Mouse (Mus musculus) hindbrain, postnatal 0 days (tissue): ENCODE measurements around the gene Map1s. TPM values are rescaled to one million over a fixed set of nuclear protein-coding genes. Genes with fewer than 3 reads are reported as not detected.

Source experiments
- ATAC-seq: fragments of 200-750 bp; cut with Nextera tagmentation; 2 replicates; pipeline ENCODE4 v1.8.0; 2017; ENCODE audit warnings: mild to moderate bottlenecking, moderate TSS enrichment, moderate library complexity
- DNase-seq: peaks from one replicate; pipeline ENCODE4 v3.0.0-alpha.2; 2015; ENCODE audit warnings: low spot score
- H3K27ac ChIP-seq: fragments of 300-500 bp; sonication (generic); 2 replicates; pipeline ENCODE4 v1.5.1; 2014; ENCODE audit warnings: mild to moderate bottlenecking
- H3K27me3 ChIP-seq: fragments of 300-500 bp; sonication (generic); 2 replicates; pipeline ENCODE4 v1.6.1; 2014; ENCODE audit warnings: low read length, mixed read lengths; ENCODE audit not compliant: insufficient read depth
- H3K36me3 ChIP-seq: fragments of 300-500 bp; sonication (generic); 2 replicates; pipeline ENCODE4 v1.6.1; 2014; ENCODE audit warnings: low read length, mixed read lengths; ENCODE audit not compliant: insufficient read depth
- H3K4me1 ChIP-seq: fragments of 300-500 bp; sonication (generic); 2 replicates; pipeline ENCODE4 v1.6.1; 2014; ENCODE audit warnings: antibody characterized with exemption, low read length, mixed read lengths; ENCODE audit not compliant: insufficient read depth
- H3K4me2 ChIP-seq: fragments of 300-500 bp; sonication (generic); 2 replicates; pipeline ENCODE4 v1.6.1; 2014; ENCODE audit warnings: low read depth, mild to moderate bottlenecking, low read length, moderate library complexity, mixed read lengths
- H3K4me3 ChIP-seq: fragments of 300-500 bp; sonication (generic); 2 replicates; pipeline ENCODE4 v1.5.1; 2014; ENCODE audit warnings: low read length
- H3K9ac ChIP-seq: fragments of 300-500 bp; sonication (generic); replicated peaks from 2 replicates; pipeline ENCODE4 v1.6.1; 2014; ENCODE audit warnings: mild to moderate bottlenecking, low read length, moderate library complexity, mixed read lengths
- H3K9me3 ChIP-seq: fragments of 300-500 bp; sonication (generic); 2 replicates; pipeline ENCODE4 v1.6.1; 2016; ENCODE audit warnings: low read length, mixed read lengths
- CTCF ChIP-seq: IDR thresholded peaks from 2 replicates; pipeline ENCODE4 v1.5.1; 2016; ENCODE audit warnings: antibody characterized with exemption, control low read depth, low read depth
- WGBS: fragments of 180-500 bp; shearing (Covaris S2); extraction: QIAGEN DNeasy Blood & Tissue Kit; methylation state at CpG from one replicate; pipeline ENCODE4 v1.1.7; 2014; 5-methylcytosine and 5-hydroxymethylcytosine counted together
- microRNA counts: library from miRNA; unstranded; fragments of <30 nt; microRNA quantifications from one replicate; lab custom pipeline; 2015
- microRNA-seq, 2 experiments: library from miRNA; unstranded; fragments of <30 nt; microRNA quantifications; one replicate each; pipeline ENCODE4; 2016
- polyA plus RNA-seq: library from polyadenylated mRNA; unstranded; fragments of >200 nt; fragmentation: Nextera tagmentation; extraction: Ambion mirVana; gene quantifications from 2 replicates; pipeline ENCODE4 v1.2.1, GENCODE M21; 2015
- total RNA-seq: library from RNA; depleted of rRNA; stranded (reverse); fragments of >200 nt; gene quantifications from 2 replicates; pipeline ENCODE4 v1.2.3, GENCODE M21; 2014; rRNA removed

Gene Map1s
- total and polyA plus RNA-seq, 2 experiments from 2014 or later: 54.4 to 98.6 TPM

DNA sequence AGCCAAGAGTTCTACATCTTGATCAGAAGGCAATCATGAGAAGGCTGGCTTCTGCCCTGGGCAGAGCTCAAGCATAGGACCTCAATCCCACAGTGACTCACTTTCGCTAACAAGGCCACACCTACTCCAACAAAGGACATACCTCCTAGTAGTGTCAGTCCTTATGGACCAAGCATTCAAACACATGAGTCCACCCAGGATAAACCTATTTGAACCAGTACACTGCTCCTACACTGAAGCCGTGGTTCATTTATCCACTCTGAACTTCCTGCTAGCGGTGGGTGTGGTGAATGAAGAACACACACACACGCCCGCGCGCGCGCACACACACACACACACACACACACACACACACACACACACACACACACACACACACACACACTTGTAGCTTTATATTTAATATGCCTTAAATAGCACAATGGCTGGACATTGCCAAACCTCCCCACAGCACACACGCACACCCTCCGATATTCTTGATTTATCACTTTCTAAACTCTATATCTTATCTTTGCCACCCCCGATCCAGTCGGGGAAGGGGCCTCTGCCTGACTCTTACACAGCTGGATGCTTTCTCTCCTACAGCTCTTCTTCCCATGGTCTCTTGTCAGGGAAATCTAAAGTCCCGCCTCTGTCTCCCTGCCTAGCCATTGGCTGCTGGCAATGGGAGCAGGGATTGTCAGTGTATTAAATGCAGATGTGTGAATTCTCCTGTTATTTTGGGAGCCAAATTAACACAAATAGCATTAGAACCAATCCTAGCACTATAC lies 55.2 kb downstream of the Map1s start:
- WGBS: 75% methylated on average over 14 of the region's 14 CpGs
- Histone ChIP-seq H3K4me1 (no peaks in the 10 kb centered on the region), H3K9ac (no peak overlapping the region), H3K27me3 (no peaks in the 10 kb centered on the region), H3K9me3 (no peaks in the 10 kb centered on the region), H3K27ac (no peak overlapping the region), H3K4me3 (no peak overlapping the region), H3K4me2 (no peak overlapping the region), H3K36me3 (no peaks in the 10 kb centered on the region)
- no peak for ATAC-seq
- TF ChIP-seq CTCF: no peak
- DNase-seq: no peak

GRCm38 (mm10) chr8:70964159-70964558 lies 58.4 kb downstream of the Map1s start:
- no peak for ATAC-seq

GRCm38 (mm10) chr8:70964861-70965260 lies 59.1 kb downstream of the Map1s start:
- H3K4me1 ChIP-seq: no peaks in the 10 kb centered on the region
- no peak for DNase-seq
- H3K27ac ChIP-seq: no peak overlapping the region
- H3K27me3 ChIP-seq: no peaks in the 10 kb centered on the region
- no peak overlapping the region for H3K4me2 ChIP-seq
- H3K9me3 ChIP-seq: no peaks in the 10 kb centered on the region
- no peak for ATAC-seq
- no peak overlapping the region for H3K4me3 ChIP-seq
- TF ChIP-seq CTCF: no peak
- H3K36me3 ChIP-seq: no peaks in the 10 kb centered on the region
- H3K9ac ChIP-seq: no peak overlapping the region

More at GRCm38 (mm10) chr8:70964159-70964558, 58.4 kb downstream of the Map1s start:
- peak; percentile 65 for TF ChIP-seq CTCF
- no peak overlapping the region for H3K9ac ChIP-seq
- H3K9me3 ChIP-seq: no peaks in the 10 kb centered on the region
- no peak overlapping the region for H3K4me2 ChIP-seq
- H3K4me1 ChIP-seq: no peaks in the 10 kb centered on the region
- no peaks in the 10 kb centered on the region for H3K36me3 ChIP-seq
- no peak overlapping the region for H3K4me3 ChIP-seq
- no peak overlapping the region for H3K27ac ChIP-seq
- peak; percentile 12 for DNase-seq
- no peaks in the 10 kb centered on the region for H3K27me3 ChIP-seq
- WGBS: 6% methylated on average over 3 of the region's 3 CpGs

MicroRNAs encoded within 50 kb of the gene (microRNA counts, 519-probe panel; counts per million panel counts)
- microRNA mmu-miR-1969 (lab: Ali Mortazavi, UCI): not detected

Small RNA genes lying within 50 kb of the gene (microRNA-seq; reads per million reads assigned to microRNA genes)
- gene Mir1969 (7.9 to 8.8 reads per million in 2 experiments), gene Mir7067 (0.36 to 0.71 reads per million in 2 experiments)

Other genes starting within 250 kb of the Map1s start
- 65.7 and 68.4 TPM in 2 replicates for gene Pgpep1, start 245.5 kb upstream of the Map1s start, total RNA-seq
- gene Pgpep1, start 245.5 kb upstream of the Map1s start, polyA plus RNA-seq: 44.2 and 56.5 TPM in 2 replicates
- 301 and 453 TPM in 2 replicates for gene Lsm4, start 232.7 kb upstream of the Map1s start, total RNA-seq
- gene Lsm4, start 232.7 kb upstream of the Map1s start, polyA plus RNA-seq: 188 and 190 TPM in 2 replicates
- 486 and 650 TPM in 2 replicates for gene Jund, start 207.0 kb upstream of the Map1s start, total RNA-seq
- 90.4 and 96.3 TPM in 2 replicates for gene Jund, start 207.0 kb upstream of the Map1s start, polyA plus RNA-seq
- gene Iqcn, start 202.5 kb upstream of the Map1s start, total RNA-seq: 0.05 and 0.18 TPM in 2 replicates
- 0.05 and 0.08 TPM in 2 replicates for gene Iqcn, start 202.5 kb upstream of the Map1s start, polyA plus RNA-seq
- gene Gm3336, start 187.4 kb upstream of the Map1s start, total RNA-seq: not detected in 2 replicates
- gene Gm3336, start 187.4 kb upstream of the Map1s start, polyA plus RNA-seq: not detected in 2 replicates
- gene Pde4c, start 182.2 kb upstream of the Map1s start, total RNA-seq: 0.26 and 0.72 TPM in 2 replicates
- gene Pde4c, start 182.2 kb upstream of the Map1s start, polyA plus RNA-seq: 0.20 and 0.31 TPM in 2 replicates
- gene Rab3a, start 151.3 kb upstream of the Map1s start, total RNA-seq: 610 and 693 TPM in 2 replicates
- 693 and 724 TPM in 2 replicates for gene Rab3a, start 151.3 kb upstream of the Map1s start, polyA plus RNA-seq
- 37.2 and 53.9 TPM in 2 replicates for gene Mpv17l2, start 145.0 kb upstream of the Map1s start, total RNA-seq
- 56.1 and 63.3 TPM in 2 replicates for gene Mpv17l2, start 145.0 kb upstream of the Map1s start, polyA plus RNA-seq
- 162 and 176 TPM in 2 replicates for gene Pik3r2, start 129.2 kb upstream of the Map1s start, total RNA-seq
- 101 and 103 TPM in 2 replicates for gene Pik3r2, start 129.2 kb upstream of the Map1s start, polyA plus RNA-seq
- gene Mast3, start 100.9 kb upstream of the Map1s start, total RNA-seq: 35.2 and 42.1 TPM in 2 replicates
- 16.2 and 16.7 TPM in 2 replicates for gene Mast3, start 100.9 kb upstream of the Map1s start, polyA plus RNA-seq
- gene Il12rb1, start 97.5 kb upstream of the Map1s start, total RNA-seq: not detected in 2 replicates
- gene Il12rb1, start 97.5 kb upstream of the Map1s start, polyA plus RNA-seq: not detected in 2 replicates
- 12.1 and 17.1 TPM in 2 replicates for gene Arrdc2, start 66.2 kb upstream of the Map1s start, total RNA-seq
- 4.6 and 4.9 TPM in 2 replicates for gene Arrdc2, start 66.2 kb upstream of the Map1s start, polyA plus RNA-seq
- gene Kcnn1, start 42.7 kb upstream of the Map1s start, total RNA-seq: 29.8 and 33.6 TPM in 2 replicates
- 7.8 and 10.8 TPM in 2 replicates for gene Kcnn1, start 42.7 kb upstream of the Map1s start, polyA plus RNA-seq
- gene Ccdc124, start 32.0 kb upstream of the Map1s start, total RNA-seq: 36.0 and 45.1 TPM in 2 replicates
- 145 and 154 TPM in 2 replicates for gene Ccdc124, start 32.0 kb upstream of the Map1s start, polyA plus RNA-seq
- gene Slc5a5, start 13.2 kb upstream of the Map1s start, total RNA-seq: 2.5 and 2.8 TPM in 2 replicates
- 4.2 and 4.3 TPM in 2 replicates for gene Slc5a5, start 13.2 kb upstream of the Map1s start, polyA plus RNA-seq
- 1,411 and 1,940 TPM in 2 replicates for gene Rpl18a, start 8.5 kb upstream of the Map1s start, total RNA-seq
- 2,686 and 2,710 TPM in 2 replicates for gene Rpl18a, start 8.5 kb upstream of the Map1s start, polyA plus RNA-seq